Mouse (Mus musculus) activated CD4-positive, CD25-positive, alpha-beta regulatory T cell, adult 4 months (primary cell): Measurements from ENCODE around the gene Mycbp2. TPM values are rescaled to one million over a fixed set of nuclear protein-coding genes. Genes with fewer than 3 reads are reported as not detected.

Experiments
- ATAC-seq: one replicate; pipeline ENCODE4 v1.8.0; 2017
- polyA plus RNA-seq, 2 experiments: library from polyadenylated mRNA; unstranded; fragments of 100-300 nt; shearing (Covaris generic); gene quantifications; one replicate each; pipeline ENCODE4 v1.2.1; 2017

The Mycbp2 gene
- polyA plus RNA-seq, 2 experiments from 2014 or later: 72.9 to 74.8 TPM

DNA sequence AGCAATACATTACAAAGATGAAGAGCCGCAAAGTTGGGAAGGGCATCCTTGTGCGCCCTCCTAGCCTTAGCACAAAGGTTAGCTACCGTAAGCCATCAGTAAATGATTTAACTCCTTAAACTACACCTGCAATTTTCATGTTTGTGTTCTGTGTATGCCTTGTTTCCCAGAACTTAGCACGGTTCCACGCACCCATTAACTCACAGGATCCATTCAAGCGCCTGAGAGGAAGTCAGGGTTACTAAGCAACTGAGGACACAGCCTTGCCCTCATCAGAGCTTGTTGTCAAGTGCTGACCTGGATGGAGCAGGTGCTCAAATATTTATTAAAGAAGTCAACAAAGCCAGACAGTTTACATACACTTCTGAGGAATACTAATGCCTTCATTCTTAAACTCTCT is 244.4 kb downstream of the Mycbp2 start:
- ATAC-seq: no peak

DNA sequence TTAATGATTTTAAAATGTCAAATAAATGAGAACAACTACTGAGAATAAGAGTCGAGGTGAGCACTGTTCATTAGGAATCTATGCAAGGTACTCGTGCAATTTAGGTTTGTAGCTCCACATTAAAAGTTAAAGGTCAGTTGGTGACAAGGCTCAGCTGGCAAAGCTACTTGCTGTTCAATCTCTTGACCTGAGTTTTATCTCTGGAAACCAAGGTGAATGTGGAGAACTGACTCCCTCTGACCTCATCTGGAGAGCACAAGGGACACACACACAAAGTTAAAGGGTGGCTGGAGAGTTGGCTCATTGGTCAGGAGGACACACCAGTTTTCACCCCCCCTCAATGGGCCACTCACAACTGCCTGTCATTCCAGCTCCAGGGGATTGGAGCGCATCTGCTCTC is 245.4 kb downstream of the Mycbp2 start:
- ATAC-seq: no peak

DNA sequence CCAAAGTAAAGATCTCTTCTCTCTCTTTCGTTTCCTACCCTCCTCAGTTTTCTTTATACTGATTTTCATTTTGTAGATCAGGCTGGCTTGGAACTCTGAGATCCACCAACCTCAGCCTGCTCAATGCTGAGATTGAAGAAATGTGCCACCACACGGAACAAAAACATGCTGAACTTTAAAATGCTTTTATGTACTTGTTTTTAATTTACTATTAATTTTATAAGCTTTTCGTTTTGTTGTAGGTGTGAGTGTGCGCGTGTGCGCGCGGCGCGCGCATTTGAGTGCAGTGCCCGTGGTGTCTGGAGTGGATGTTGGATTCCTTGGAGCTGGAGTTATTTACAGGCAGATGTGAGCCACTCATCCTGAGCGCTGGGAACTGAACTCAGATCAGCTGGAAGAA is 246.3 kb downstream of the Mycbp2 start:
- no peak for ATAC-seq

DNA sequence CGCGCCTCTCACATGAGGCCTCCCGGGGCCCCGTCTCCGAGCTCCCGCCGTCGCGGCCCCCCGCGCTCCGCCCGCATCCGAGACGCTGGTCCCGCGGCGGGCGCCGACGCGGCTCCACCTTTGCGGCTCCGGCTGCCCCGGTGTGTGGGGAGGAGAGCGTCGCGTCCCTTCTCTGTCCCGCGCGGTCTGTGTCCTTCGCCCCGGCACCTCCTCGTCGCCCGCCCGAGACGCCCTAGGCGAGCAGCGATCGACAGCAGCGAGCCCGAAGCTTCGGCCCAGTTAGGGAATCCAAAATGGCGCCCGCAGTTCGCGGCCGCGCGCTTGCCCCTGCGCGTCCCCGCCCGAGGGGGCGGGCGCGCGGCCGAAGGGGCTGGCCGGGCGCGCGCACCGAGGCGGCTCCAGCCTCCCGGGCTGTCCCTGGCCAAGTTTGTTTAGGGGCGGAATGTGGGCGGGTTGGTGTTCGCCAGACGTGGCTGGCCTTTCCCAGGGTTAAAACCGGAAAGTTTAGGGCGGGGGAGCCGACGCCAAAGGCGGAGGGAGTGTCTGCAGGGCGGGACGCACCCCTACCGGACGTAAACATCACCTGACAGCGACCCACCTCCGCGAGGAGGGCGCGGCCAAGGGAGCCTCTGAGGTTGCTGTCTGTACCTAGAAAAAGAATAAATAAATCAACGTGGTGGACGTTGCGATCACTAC is 247.2 kb downstream of the Mycbp2 start, which contains the start of gene Fbxl3:
Fbxl3 (minus strand) TSS at position 329 of the 696 bp plus-strand sequence.
- ATAC-seq: peak; percentile 86

DNA sequence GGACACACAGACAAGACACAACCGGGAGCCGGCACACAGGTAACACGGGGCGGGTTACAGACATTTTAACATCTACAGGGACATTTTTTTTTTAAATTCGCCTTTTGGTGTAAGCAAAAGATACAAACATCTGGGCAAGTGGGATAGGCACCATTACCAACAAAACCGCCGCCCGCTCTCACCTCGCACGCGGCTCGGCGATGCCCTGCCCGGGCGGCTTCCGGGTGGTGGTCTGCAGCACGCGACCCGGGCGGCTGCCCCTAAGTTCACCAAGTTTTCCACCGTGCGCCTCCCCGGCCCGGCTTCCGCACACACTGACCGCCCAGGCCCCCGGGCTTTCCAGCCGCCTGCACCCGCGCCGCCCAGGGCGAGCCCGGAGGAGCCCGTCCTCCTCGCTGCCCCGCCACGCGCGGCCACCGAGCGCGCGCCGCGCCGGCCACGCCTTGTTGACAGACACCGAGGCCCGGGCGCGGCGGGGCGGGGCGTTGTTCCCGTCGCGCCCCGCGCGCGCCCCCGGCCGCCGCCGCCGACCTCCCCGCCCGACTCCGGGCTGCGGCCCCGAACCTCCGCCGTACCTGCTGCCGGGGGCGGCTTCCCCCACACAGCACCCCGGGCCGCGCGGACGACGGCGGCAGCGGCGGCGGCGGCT is 247.9 kb downstream of the Mycbp2 start:
- ATAC-seq: peak; percentile 52

DNA sequence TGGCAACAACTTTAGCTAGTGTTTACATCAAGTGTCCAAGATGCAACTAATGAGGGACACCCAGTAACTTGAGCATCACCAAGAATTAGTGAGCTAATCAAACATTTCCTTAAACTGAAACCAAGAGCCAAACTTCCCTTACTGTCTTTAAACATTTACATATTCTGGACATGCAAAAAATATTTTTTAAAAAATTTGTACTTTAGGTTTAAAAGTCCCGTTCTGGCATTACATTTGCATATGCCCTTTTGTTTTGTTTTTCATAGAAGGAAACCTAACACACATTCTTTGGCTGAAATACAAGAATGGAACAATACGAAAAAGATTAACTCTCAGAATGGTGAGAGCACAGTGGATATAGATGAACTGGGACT is 248.4 kb downstream of the Mycbp2 start:
- ATAC-seq: no peak

DNA sequence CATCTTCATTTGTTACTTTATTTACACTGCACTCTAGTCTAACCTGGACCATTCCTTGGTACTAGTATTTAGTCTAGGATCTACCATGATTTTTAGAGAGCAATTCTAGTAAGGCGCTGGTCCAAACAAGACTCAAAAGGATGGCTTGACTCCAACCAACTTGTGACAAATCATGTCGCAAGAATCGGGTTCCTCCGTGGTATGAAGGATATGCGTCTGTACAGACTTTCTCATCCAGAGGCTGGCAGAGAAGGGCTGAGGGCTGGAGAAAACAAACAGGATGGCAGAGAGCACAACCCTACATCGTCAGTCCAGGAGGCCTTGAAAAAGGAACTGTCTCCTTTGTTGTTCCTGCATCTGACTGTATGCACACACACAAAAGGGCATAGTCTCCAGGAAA is 250.0 kb downstream of the Mycbp2 start:
- ATAC-seq: no peak

DNA sequence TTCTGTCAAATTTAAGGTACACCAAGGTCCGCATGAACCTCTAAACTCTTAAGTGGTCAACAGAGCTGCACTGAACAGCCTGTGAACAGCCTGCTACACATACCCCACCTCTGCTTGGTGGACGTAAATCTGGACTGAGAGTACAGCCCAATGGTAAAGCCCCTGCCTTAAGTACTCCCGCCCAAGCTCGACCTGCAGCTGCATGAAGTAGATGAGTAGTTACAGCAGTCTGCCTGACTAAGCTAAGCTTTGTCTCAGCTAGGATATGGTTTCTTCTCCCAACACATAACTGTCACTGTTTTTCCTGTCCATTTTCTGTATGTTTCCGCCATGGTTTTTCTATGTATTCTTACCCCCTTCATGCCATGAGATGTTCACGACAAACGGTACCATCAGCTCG is 250.8 kb downstream of the Mycbp2 start:
- no peak for ATAC-seq

DNA sequence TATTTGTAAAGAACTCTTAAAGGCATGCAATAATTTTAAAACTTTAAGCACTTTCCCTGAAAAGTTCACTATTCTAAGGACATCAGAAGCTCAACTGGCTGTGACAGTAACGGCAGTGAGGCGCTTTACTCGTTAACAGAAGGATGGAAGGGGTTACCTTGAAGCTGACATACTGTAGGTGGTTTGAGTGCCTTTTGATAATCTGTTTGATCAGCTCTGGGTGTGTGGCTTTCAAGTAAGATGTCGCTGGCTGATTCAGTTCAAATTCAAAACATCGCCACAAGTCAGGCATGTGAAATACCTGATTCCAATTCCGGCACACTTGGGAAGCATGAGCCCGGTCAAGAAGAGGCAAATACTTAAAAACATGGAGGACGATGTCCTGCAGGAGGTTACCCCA is 251.6 kb downstream of the Mycbp2 start:
- no peak for ATAC-seq

DNA sequence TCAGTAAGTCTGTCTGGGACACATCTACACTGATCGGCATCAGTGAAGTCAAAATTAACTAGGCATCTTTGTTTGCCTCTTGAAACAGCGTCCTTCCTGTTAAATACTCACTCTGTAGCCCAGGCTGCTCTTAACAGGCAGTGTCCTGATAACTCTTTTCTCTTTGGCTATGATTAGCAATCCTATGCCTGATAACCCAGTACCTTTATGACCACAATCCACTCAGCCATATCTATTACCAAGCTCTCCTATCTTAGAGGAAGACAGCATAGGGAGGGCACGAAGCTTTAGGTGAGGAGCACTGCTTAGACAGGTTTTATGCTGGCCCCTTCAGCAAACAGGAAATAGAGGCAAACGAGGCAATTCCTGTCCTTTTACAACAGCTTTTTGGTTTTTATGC is 252.9 kb downstream of the Mycbp2 start:
- peak; percentile 25 for ATAC-seq

DNA sequence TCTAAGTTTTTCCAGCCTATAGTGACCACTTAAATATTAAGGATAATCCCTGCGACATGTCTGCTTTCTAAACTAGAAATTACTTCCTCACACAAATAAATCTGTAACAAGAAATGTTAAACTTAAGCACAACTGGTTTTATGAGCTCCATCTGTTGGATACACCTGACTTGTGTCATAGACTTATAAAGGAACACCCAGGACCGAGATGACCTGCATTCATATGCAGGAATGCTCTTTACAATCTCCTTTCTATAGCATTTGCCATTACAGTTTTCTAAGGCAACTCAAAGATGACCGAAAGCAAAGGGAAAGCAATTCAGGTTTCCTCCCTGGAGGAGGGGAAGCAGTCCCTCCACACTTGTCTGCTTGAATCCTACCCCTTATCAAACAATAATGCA is 253.4 kb downstream of the Mycbp2 start:
- no peak for ATAC-seq

DNA sequence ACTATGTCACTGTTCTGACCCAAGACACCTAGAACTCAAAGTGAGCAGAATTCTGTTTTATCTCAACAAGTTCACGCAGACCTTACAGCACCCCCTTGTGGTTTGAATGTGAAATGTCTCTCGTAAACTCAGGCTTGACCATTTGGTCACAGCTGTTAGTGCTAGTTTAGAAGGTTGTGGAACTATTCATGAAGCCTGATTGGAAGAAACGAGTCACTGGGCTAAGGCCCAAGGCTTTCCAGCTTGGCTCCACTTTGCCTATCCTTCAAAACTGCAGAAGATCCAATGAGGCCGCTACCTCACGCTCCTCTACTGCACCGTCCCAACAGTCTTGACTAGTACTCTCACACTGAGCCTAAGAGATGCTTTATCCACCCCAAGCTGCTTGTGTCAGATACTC is 258.0 kb downstream of the Mycbp2 start:
- ATAC-seq: peak; percentile 33

DNA sequence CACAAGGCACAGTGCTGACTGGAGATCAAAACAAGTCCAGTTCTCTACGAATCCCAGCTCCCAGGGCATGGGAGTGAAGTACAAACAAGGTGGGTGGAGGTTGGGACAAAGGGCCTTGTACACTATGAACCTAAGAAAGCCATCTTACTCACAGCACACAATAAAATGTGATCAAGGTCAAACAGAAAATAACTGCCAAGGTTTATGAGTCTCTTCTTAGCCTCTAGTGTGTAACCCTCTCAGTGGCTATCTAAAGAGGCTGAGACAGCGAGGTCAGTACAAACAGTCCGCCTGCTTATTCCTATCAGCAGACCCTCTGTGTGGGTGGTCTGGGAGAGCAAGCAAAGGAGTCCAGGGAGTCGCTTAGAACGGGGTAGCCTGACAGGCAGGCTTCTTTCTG is 258.8 kb downstream of the Mycbp2 start:
- no peak for ATAC-seq

DNA sequence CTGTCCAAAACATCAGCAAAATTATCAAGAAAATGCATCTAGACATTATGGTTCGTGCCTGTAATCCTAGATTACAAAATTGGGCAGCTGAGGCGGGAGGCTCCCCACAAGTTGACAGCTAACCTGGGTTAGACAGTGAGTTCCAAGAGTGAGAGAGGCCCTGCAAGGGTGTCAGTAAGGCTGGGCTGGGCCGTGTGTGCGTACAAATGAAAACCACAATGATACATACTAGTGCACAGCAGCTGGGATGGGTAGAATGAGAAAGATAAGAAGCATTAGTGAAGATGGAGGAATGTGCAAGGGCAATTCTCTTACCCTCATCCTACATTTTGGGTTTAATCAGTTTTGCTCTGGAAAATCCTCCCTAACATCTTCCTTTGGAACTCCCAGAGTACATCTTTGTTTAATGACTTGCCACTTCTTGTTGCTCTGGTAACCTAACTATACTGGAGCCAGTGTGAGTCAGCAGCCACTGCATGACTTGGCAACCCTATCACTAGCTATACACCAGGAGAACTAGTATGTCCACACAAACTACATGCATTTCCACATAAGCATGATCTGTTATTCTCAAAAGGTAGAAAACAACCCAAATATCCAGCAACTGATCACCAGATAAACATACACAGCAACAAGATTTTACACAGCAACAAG is 259.8 kb downstream of the Mycbp2 start:
- ATAC-seq: no peak

DNA sequence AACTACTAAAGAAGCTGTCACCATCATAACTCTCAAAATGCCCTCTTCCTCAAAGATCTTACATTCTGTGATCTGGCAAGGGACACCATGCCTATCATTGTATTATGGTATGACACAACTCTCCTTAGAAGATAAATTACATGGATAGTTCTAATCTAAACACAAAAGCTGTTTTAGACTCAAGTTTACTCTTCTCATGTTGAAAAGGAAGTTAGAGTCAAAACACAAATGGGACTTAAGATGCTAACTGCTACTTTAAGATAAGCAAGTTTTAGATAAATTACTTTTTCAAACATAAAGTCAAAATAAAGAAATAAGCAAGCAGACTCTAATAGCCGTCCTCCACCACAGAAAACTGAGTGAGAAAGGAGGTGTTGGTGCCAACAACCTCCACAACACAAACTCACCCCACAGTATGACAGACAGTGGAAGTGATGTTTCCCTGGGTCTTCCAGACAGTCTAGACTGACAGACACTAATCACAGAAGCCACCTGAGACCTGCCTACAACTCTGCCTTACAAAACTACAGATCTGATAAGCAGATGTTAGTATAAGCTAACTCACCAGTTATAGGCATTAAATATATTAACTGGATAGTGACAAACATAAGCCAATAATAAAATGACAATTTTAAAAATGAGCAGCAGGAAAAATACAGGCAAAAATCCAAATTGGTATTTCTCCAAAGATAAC is 260.6 kb downstream of the Mycbp2 start:
- no peak for ATAC-seq

DNA sequence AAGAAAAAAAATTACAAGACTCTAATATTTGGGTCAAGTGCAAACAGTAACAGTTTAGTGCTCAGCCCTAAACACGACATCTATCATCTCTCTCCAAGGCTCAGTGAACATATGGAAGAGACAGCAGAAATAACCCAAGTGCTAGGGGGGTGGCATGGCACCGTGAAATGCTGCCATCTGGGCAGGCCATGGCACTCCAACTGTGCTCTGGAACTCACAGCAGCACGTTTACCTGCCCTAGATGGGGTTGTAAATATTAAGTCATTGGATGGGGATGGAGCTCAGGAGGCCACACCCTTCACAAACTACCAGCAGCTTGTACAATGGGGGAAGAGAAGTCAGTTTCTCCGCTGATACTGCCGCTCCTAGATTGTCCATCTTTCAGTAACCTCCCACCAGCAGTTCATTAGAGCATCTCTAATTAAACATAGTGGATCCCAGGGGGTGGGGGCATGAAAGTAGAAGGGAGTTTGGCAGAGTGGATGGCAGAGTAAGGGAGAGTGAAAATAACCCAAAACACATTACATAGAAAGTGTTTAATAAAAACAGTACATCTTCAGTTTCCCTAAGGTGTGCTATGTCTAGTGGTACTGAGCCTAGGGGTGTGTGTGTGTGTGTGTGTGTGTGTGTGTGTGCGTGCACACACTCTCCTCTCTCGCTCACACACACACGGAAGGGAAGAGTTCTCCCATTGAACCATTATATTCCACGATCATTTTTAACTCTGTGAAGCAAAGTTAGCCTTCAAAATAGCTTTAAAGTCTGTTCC is 267.2 kb downstream of the Mycbp2 start:
- ATAC-seq: no peak

DNA sequence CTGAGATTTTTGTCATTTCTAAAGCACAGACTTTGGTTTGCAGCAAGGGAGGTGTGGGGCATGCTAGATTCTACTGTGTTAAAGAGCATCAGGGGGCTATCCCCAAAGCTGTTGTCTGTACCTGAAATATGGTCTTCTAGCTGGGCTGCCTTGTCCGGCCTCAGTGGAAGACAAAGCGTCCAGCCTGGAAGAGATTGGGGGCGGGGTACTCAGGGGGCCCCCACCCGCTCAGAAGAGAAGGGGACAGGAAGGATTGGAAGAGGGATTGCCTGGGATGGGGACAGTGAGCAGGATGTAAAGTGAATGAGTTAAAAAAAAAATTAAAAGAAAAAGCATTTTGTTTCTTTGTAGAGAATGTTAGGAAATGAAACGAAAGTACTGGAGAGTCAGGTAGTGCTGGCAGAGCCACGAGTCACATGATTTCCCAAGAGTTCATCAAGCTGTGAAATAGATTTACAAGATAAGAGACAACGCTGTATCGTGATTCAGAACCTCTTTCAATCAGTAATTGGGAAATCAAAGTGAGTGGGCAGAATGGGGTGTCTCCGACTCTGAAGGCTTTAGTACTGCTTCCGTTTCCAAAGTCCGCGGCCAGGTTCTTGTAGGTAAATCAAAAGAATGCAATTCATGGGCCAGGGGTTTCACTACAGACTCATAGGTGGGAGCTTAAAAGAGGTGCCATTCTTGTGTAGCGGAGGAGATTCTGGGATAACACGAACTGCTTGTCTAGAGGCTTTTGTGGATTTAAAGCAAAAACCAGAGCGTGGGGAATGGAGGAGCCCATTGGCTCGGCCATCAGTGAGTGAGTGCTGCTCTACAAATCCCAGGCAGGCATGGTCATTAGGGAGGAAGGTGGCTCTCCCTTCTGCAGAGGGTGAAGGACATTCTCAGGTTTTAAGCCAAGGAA is 268.4 kb downstream of the Mycbp2 start:
- peak; percentile 26 for ATAC-seq

DNA sequence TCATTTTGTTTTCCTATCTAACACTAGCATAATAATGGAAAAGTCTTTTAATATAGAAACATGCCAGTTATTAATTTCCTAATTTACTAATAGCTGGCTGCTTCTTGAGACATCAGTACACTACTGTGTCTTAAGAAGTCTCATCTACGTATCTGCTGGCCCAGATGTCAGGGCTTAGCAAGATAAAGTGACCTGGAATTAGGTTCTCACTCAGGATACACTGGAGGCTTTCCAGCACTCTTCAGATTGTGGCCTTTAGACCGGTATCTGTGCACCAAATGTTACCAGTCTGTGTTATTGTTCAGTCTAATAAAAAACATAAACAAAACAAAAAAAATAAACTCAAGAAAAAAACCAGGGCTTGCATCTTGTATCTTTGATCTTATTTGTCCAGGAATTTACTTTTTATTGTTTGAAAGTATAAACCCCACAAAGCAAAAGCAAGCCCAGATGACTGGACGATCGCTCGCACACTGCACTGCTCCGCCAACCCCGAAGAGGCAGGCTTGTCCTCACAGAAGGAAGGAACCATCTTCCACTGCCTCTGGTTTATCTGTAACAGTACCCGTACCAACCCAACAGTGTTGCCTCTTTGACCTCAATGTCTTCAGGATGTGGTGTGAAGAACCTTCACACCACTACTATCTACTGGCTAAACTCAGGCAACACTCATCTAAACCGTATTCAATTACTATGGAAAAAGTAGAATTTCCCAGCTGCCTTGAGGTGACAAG is 269.2 kb downstream of the Mycbp2 start:
- peak; percentile 61 for ATAC-seq

DNA sequence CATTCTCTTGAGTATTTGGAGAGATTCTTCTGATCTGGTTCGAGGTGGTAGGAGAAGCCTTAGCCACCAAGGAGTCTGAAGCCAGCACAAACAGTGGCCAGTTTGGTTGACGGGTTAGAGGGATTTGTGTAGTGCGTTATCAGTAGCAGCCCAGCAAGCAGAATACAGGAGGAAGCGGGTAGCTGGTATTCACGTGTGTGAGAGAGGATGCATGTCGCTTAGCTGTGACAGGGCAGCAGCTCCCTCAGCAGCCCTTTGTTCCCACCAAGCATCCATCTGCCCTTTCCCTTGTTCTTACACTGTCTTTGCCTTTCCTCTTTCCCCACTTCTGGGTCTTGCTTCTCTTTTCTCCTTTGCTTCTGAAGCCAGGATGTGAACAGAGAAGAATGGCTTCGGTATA is 271.4 kb downstream of the Mycbp2 start:
- ATAC-seq: no peak

DNA sequence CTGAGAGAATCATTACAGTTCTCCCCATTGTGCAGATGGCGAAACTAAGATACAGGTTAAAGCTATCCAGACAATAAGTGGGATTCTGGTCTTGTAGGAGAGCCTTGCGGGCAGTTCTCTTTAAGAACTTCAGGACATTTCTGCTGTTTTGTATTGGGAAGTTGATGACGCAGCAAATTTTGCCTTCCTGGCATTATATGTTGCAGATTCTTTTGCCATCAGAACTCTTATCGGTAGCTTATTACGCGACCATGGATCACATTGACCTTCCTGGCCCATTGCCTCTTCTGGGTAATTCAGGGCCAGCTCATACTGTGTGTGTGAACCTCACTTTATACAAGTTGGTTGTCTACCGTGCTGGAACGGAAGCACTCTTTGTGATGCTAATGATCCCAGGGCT is 272.8 kb downstream of the Mycbp2 start:
- ATAC-seq: no peak

DNA sequence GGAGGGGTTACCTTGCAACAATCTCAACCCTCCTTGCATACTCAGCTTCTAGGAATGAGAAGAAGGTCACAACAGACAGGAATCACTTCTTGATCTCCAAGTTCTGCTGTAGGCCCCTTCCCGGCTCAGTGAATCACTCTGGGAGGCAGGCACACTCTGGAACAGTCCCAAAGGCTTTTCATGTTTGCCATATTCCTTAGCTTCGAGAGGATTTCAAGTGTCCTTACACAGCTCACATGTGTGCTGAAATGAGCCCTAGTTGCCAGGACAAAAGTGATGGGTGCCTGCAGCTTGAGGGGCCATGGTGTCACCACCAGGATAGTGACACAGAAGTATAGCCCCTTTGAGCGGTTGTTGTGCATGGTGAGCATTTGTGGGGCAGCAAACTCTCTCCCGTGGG is 273.9 kb downstream of the Mycbp2 start:
- no peak for ATAC-seq
